Mouse (Mus musculus) cortical plate, adult 2 months (tissue): ENCODE results near the gene Plcxd3. TPM values are rescaled to one million over a fixed set of nuclear protein-coding genes. Genes with fewer than 3 reads are reported as not detected.

Experiments used
- H3K27ac ChIP-seq: fragments of 200-500 bp; 2 replicates; pipeline ENCODE4 v1.5.1; 2012; ENCODE audit warnings: low read length, control low read depth, inconsistent platforms; ENCODE audit not compliant: insufficient read depth
- H3K4me1 ChIP-seq: fragments of 200-500 bp; 2 replicates; pipeline ENCODE4 v1.6.1; 2011; ENCODE audit warnings: low read length; ENCODE audit not compliant: control insufficient read depth, insufficient read depth
- H3K4me3 ChIP-seq: fragments of 200-500 bp; 2 replicates; pipeline ENCODE4 v1.5.1; 2011; ENCODE audit warnings: mild to moderate bottlenecking, low read length, control low read depth; ENCODE audit not compliant: insufficient read depth
- CTCF ChIP-seq: fragments of 200-500 bp; IDR thresholded peaks from 2 replicates; pipeline ENCODE4 v1.5.1; 2011; ENCODE audit warnings: mild to moderate bottlenecking, control low read depth, low read length; ENCODE audit not compliant: insufficient read depth; ENCODE audit errors: extremely low read depth
- POLR2A ChIP-seq: fragments of 200-500 bp; IDR thresholded peaks from 2 replicates; pipeline ENCODE4 v1.6.1; 2011; ENCODE audit warnings: mild to moderate bottlenecking, low read length, control low read depth; ENCODE audit not compliant: insufficient read depth; ENCODE audit errors: extremely low read depth
- polyA plus RNA-seq: library from polyadenylated mRNA; depleted of rRNA; stranded (reverse); fragments of >200 nt; gene quantifications from 2 replicates; pipeline ENCODE4 v1.2.3, GENCODE M21; 2012

The Plcxd3 gene
- polyA plus RNA-seq, 1 experiment, result 4.5 TPM

DNA sequence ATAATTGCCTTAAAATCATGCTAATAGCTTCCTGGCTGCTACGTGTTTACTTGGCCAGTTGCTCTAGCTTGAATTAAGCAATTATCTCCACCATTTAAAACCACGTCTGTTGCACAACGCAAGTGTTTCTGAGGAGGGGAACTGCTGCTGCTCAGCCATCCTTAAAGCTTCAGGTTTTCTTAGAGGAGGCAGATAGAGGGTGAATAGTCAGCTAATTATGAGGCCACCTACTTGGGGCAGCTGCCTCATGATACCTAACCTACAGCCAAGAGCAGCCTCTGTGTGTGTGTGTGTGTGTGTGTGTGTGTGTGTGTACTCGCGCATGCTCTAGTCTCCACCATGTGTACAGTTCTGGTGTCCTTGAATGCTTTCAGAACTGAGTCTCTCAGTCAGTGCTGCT is 3.5 kb downstream of the Plcxd3 start:
- no peaks in the 10 kb centered on the region for H3K4me1 ChIP-seq
- TF ChIP-seq POLR2A, result no peak
- no peak for TF ChIP-seq CTCF
- no peak overlapping the region for H3K27ac ChIP-seq
- no peak overlapping the region for H3K4me3 ChIP-seq

DNA sequence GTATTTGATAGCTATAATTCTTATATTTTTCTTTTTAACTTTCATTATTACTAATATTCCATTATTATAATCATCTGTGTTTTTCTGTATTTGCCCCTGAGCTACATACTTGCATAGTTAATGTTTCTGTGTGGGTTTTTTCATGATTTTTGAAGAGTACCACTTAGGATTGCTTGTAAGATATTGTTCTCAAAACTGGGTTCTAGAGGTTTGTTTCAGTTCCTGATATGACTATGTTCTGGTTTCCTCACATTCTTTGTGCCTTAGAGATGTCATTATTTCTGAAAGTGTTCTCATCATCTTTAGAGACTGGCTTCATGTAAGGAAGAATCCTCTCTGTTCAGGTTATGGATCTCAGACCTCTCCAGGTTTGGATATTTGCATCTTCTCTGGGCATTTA is 12.5 kb downstream of the Plcxd3 start:
- no peak for TF ChIP-seq CTCF
- TF ChIP-seq POLR2A, result no peak
- H3K27ac ChIP-seq, result no peak overlapping the region
- H3K4me3 ChIP-seq, result no peak overlapping the region
- H3K4me1 ChIP-seq, result no peaks in the 10 kb centered on the region

DNA sequence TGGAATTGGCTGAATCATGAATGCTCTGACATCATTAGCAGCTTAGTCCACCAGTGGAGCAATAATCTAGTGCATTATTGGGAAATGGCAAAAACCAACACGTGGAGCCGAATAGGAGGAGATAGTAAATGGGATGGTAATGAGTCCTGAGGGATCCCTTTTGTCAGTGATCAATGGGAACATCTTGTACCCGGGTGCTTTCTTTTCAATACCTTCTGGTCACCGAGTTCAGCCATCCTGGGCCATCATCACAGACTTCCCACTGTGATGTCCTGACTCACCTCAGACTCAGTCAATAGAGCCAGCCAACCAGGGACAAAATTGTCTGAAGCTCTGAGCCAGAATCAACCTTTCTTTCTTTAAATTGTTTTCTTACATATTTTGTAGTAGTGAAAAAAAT is 24.8 kb downstream of the Plcxd3 start:
- TF ChIP-seq POLR2A, result no peak
- TF ChIP-seq CTCF, result no peak
- no peak overlapping the region for H3K4me3 ChIP-seq
- H3K27ac ChIP-seq, result no peak overlapping the region
- H3K4me1 ChIP-seq, result no peaks in the 10 kb centered on the region

DNA sequence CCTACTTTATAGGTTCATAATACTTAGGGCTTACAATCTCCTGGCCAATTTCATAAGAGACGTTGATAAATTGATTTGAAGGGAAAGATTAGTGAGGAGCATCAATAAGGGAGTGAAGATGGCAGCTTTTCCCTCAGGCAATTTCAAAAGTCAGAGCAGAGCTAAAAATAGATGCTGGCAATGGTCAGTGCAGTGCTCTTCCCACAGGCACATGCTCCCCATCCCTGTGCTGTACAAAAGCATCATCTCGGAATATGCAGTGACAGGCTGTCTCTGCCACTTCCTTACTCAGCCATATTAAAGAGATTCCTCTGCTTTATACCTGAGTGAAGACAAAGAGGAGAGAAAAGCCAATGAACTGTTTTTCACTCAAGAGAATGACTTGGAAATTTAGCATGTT is 36.0 kb downstream of the Plcxd3 start:
- Histone ChIP-seq H3K4me3 (no peak overlapping the region), H3K4me1 (no peaks in the 10 kb centered on the region), H3K27ac (no peak overlapping the region)
- TF ChIP-seq POLR2A, result no peak
- TF ChIP-seq CTCF, result no peak

DNA sequence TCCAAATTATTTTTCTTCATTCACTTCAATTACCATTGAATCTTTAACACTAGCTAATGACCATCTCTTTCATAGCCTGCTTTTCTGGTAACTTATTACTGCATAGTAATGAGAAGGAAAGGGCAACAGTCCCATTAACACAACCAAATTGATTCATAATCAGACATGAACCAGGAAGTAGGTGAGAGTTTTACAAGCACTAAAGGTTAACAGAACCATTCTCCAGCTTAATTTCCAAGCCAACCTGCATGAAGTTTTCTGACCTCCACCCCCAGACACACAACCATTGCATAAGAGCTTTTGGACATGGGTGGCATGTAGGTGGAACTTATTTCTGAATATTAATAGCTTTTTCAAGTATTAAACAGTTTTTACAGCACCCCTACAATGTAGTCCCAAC is 64.8 kb downstream of the Plcxd3 start:
- Histone ChIP-seq H3K27ac (no peak overlapping the region), H3K4me1 (no peaks in the 10 kb centered on the region), H3K4me3 (no peak overlapping the region)
- no peak for TF ChIP-seq CTCF
- no peak for TF ChIP-seq POLR2A

DNA sequence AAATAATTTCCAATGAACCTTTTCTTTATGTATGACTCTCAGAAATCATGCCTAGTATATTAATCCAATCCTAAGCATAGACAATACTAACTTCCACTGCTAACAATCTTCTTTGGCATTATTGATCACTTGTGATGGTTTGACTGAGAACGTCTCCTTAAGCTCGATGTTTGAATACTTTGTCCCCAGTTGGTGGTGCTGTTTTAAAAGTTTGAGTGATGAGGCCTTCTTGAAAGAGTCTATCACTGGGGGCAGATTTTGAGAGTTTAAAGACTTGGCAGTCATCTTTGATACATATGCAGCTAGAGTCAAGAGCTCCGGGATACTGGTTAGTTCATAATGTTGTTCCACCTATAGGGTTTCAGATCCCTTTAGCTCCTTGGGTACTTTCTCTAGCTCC is 120.9 kb downstream of the Plcxd3 start:
- Histone ChIP-seq H3K4me1 (0 out of 2 replicates have a peak, but pooled peaks cover 1% of the 10 kb centered on the region), H3K27ac (no peak overlapping the region), H3K4me3 (no peak overlapping the region)
- TF ChIP-seq POLR2A (no peak), CTCF (no peak)

DNA sequence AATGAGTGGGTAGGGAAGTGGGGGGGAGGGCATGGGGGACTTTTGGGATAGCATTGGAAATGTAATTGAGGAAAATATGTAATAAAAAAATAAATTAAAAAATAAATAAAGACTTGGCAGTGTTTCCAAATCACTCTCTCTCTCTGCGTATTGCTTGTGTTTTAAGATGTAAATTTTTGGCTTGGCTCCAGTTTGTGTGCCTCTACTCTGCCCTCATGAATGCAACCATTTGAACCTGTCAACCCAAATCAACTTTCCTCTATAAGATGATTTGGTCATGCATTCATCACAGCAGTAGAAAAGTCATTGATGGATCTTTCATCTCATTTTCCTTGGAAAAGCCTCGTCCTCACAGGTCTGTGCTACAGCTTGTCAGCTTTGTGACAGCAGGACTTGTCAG is 121.7 kb downstream of the Plcxd3 start:
- H3K27ac ChIP-seq, result no peak overlapping the region
- TF ChIP-seq CTCF (no peak), POLR2A (no peak)
- 0 out of 2 replicates have a peak, but pooled peaks cover 1% of the 10 kb centered on the region for H3K4me1 ChIP-seq
- no peak overlapping the region for H3K4me3 ChIP-seq

DNA sequence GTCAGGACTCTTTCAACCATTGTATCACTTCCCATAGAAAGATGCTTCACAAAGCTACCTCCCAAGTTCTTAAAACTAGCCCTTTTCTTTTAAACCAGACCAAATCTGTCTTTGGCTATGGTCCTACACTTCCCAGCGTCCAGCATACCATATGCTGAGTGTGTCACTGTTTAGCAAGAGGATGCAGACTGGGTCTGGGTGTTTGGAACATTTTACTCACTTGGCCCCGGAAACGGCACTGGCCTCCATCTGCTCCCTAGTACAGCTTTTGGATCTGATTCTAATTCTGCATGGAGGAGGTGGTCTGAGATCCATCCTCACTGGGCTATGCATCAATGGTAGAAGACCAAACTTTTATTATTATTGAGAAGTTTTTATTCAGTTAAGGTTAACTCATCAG is 122.7 kb downstream of the Plcxd3 start:
- H3K27ac ChIP-seq, result no peak overlapping the region
- H3K4me3 ChIP-seq, result no peak overlapping the region
- TF ChIP-seq POLR2A, result no peak
- TF ChIP-seq CTCF, result no peak
- H3K4me1 ChIP-seq, result 0 out of 2 replicates have a peak, but pooled peaks cover 1% of the 10 kb centered on the region

DNA sequence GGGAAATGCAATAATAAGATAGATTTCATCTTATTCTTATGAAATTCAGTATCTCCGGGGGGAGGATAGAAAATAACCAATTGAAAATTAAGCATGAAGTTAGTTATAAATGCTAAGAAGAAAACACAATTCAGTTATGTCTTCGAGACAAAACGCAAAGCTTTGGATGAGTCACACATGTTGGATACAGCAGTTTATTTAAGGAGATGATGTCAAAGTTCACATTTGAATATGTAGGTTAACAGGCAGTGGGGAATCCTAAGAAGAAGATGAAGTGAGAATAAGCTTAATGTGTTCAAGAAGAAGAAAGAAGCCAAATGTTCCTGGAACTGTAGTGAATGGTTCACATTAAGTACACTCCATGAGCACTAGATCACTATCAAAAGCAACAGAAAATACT is 128.1 kb downstream of the Plcxd3 start:
- H3K27ac ChIP-seq, result no peak overlapping the region
- no peak for TF ChIP-seq POLR2A
- no peak for TF ChIP-seq CTCF
- H3K4me1 ChIP-seq, result peaks cover 1% of the 10 kb centered on the region; the same call in 1 of the 2 replicates
- no peak overlapping the region for H3K4me3 ChIP-seq

DNA sequence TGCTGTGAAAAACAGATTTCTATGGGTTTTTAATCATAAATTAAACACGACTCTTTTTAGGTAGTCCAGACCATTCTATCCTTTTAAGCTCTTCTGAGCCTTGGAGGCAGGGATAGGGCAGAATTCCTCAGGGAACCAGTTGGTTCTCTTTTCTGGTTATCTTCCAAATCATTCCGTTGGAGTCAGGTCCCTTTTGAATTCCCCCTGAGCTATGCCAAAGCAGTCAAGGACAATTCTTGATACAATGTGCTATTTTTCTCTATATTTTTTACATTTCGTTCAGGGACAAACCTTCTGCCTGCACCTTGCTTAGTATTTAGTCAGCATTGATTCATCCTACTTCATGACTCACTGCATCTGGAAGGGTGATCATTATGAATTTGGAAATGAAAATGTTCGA is 128.5 kb downstream of the Plcxd3 start:
- TF ChIP-seq CTCF (no peak), POLR2A (no peak)
- Histone ChIP-seq H3K4me3 (no peak overlapping the region), H3K27ac (no peak overlapping the region), H3K4me1 (peaks cover 1% of the 10 kb centered on the region; the same call in 1 of the 2 replicates)
